Mouse (Mus musculus): Measurements from ENCODE around the gene Ak5. TPM values are rescaled to one million over a fixed set of nuclear protein-coding genes. Genes with fewer than 3 reads are reported as not detected.

Gene Ak5
- total and polyA plus RNA-seq, 2 experiments from 2014 or later = 14.6 to 27.2 TPM

DNA sequence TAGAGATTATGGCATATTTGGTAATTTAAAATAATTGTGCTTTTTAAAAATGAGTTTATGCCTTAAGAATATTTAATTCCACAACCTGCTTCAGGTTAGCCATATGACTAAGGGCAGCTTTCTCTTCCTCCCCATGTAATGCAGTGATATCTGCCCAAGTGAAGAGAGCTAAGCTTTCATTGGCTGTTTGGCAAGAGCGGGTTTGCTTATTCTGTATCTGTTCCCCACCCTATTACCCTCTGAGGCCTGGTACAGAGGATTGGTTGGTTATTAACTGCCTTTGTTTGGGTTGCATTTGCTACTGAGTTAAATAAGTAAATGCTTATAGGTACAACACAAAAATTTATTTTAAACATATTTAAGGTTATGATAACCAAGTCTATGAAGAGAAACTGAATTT is 221.2 kb downstream of the Ak5 start:
- Histone ChIP-seq H3K4me2 (ENCODE audit: low read depth) (no peak overlapping the region), H3K4me3 (ENCODE audit: low read depth, low read length) (no peak overlapping the region), H3K27ac (ENCODE audit: low read depth, low read length) (no peak overlapping the region), H3K27me3 (ENCODE audit: insufficient read depth, low read length) (no peaks in the 10 kb centered on the region), H3K36me3 (ENCODE audit: insufficient read depth) (peaks cover 10% of the 10 kb centered on the region), H3K9me3 (ENCODE audit: low read length) (no peaks in the 10 kb centered on the region), H3K4me1 (ENCODE audit: insufficient read depth) (no peaks in the 10 kb centered on the region), H3K9ac (no peak overlapping the region)
- 88% methylated on average over 1 of the region's 1 CpGs for WGBS
- TF ChIP-seq CTCF (IDR thresholded peaks at IDR 0.05; ENCODE audit: low read depth) = no peak
- ATAC-seq (no peak), DNase-seq (no peak)

DNA sequence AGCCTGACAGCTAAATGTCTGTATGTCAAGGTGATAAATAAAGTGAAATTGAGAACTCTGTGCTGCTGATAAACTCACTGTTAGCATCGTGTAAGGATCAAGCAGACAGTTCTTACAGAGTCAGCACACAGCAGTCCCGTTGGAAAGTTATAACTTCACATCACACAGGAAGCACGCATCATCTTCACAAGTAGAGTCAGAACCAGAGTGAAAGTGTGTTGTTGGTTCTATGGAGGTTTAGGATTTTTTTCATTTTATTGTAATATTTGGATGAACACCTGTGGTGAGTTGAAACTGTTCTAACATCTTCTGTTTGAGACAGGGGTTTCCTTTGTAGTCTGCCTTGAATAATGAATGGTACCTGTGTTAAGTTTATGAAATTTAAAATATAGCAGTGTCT is 224.0 kb downstream of the Ak5 start:
- H3K4me2 ChIP-seq (ENCODE audit: low read depth) = no peak overlapping the region
- H3K9ac ChIP-seq = no peak overlapping the region
- no peak overlapping the region for H3K4me3 ChIP-seq (ENCODE audit: low read depth, low read length)
- no peak overlapping the region for H3K27ac ChIP-seq (ENCODE audit: low read depth, low read length)
- TF ChIP-seq CTCF (IDR thresholded peaks at IDR 0.05; ENCODE audit: low read depth) = no peak
- ATAC-seq = no peak
- peaks cover 2% of the 10 kb centered on the region; the same call in 1 of the 2 replicates for H3K36me3 ChIP-seq (ENCODE audit: insufficient read depth)
- 94% methylated on average over 3 of the region's 3 CpGs for WGBS
- DNase-seq = no peak
- no peaks in the 10 kb centered on the region for H3K4me1 ChIP-seq (ENCODE audit: insufficient read depth)
- H3K27me3 ChIP-seq (ENCODE audit: insufficient read depth, low read length) = no peaks in the 10 kb centered on the region
- H3K9me3 ChIP-seq (ENCODE audit: low read length) = no peaks in the 10 kb centered on the region

DNA sequence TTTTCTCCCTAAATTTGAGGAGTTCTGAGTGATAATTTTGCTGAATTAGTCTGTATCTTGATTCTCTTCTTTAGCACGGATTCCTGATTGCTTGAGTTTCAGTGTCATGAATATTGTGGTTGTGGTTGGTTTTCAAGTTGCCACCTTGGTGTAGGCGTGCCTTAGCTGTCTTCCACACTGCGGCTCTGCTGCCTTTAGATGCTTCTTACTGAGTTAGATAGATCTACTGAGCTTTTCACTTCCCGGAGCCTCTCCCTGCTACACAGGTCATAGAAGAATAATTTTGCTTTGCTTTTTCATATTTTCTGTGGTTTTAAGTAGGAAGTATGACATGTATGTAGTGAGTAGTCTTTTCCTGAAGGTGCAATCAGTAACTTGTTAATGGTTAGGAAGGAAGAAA is 225.4 kb downstream of the Ak5 start:
- Histone ChIP-seq H3K4me3 (ENCODE audit: low read depth, low read length) (no peak overlapping the region), H3K36me3 (ENCODE audit: insufficient read depth) (no peaks in the 10 kb centered on the region), H3K27me3 (ENCODE audit: insufficient read depth, low read length) (no peaks in the 10 kb centered on the region), H3K4me2 (ENCODE audit: low read depth) (no peak overlapping the region), H3K9ac (no peak overlapping the region), H3K4me1 (ENCODE audit: insufficient read depth) (no peaks in the 10 kb centered on the region), H3K27ac (ENCODE audit: low read depth, low read length) (no peak overlapping the region), H3K9me3 (ENCODE audit: low read length) (no peaks in the 10 kb centered on the region)
- no peak for ATAC-seq
- TF ChIP-seq CTCF (IDR thresholded peaks at IDR 0.05; ENCODE audit: low read depth) = no peak
- WGBS = 95% methylated on average over 4 of the region's 4 CpGs
- no peak for DNase-seq

DNA sequence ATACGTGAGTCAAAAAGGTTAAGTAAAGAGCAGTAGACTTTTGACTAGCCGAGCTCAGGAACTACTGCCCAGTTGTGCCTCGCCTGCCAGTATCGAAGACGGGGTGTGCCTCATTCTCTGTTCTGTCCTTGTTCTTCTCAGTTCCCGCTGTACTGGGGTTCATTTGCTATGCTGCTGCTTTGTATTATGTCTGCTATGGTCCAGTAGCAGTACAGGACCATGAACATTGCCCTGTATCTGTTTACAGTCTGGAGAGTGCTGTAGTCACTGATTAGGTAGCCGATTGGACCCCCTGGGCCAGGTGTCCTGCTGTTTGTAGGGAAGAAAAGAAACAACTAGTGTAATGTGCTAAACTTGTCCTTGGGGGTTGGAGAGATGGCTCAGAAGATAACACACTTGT is 230.1 kb downstream of the Ak5 start:
- DNase-seq (no peak), ATAC-seq (no peak)
- H3K9ac ChIP-seq = no peak overlapping the region
- no peaks in the 10 kb centered on the region for H3K36me3 ChIP-seq (ENCODE audit: insufficient read depth)
- no peaks in the 10 kb centered on the region for H3K9me3 ChIP-seq (ENCODE audit: low read length)
- TF ChIP-seq CTCF (IDR thresholded peaks at IDR 0.05; ENCODE audit: low read depth) = no peak
- no peaks in the 10 kb centered on the region for H3K4me1 ChIP-seq (ENCODE audit: insufficient read depth)
- 96% methylated on average over 7 of the region's 7 CpGs for WGBS
- no peak overlapping the region for H3K4me3 ChIP-seq (ENCODE audit: low read depth, low read length)
- H3K27ac ChIP-seq (ENCODE audit: low read depth, low read length) = no peak overlapping the region
- H3K27me3 ChIP-seq (ENCODE audit: insufficient read depth, low read length) = no peaks in the 10 kb centered on the region
- no peak overlapping the region for H3K4me2 ChIP-seq (ENCODE audit: low read depth)

DNA sequence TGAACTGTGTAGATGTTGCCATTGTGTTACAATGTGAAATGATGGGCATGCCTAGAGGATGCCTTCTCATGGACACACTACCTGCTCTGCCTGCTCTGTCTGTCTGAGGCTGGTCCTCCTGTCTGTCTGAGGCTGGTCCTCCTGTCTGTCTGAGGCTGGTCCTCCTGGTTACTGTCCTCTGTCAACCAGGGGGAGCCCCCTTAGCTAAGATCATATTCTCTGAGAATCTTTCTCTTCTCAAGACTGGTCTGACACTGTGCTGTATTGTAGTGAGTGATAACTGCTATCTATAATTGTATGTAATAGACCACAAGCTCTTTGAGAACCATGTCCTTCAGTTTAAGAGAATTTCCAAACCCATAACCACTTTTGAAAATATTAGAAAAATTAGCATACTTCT is 232.6 kb downstream of the Ak5 start:
- no peak for TF ChIP-seq CTCF (IDR thresholded peaks at IDR 0.05; ENCODE audit: low read depth)
- DNase-seq = no peak
- Histone ChIP-seq H3K27ac (ENCODE audit: low read depth, low read length) (no peak overlapping the region), H3K36me3 (ENCODE audit: insufficient read depth) (no peaks in the 10 kb centered on the region), H3K4me1 (ENCODE audit: insufficient read depth) (no peaks in the 10 kb centered on the region), H3K27me3 (ENCODE audit: insufficient read depth, low read length) (no peaks in the 10 kb centered on the region), H3K4me2 (ENCODE audit: low read depth) (no peak overlapping the region), H3K9ac (no peak overlapping the region), H3K4me3 (ENCODE audit: low read depth, low read length) (no peak overlapping the region), H3K9me3 (ENCODE audit: low read length) (no peaks in the 10 kb centered on the region)
- ATAC-seq = no peak

DNA sequence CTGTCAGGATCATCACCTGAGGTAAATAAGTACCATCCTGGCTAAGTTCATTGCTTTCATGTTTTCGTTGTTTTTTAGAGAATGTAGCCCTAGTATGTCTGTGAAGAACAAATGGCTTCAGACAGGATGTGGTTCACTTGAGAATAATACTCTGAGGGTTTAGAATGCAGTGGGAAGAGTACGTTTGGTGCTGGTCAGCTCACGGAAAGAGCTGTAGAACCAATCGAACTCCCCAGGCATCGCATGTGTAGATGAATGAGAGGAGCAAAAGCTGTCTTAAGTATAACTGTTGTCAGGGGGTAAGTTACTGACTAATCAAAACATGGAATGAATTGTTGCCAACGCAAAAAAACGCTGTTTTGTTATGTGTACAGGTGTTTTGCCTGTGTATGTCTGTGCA is 235.5 kb downstream of the Ak5 start:
- DNase-seq (no peak), ATAC-seq (no peak)
- no peak for TF ChIP-seq CTCF (IDR thresholded peaks at IDR 0.05; ENCODE audit: low read depth)
- no peaks in the 10 kb centered on the region for H3K9me3 ChIP-seq (ENCODE audit: low read length)
- H3K4me2 ChIP-seq (ENCODE audit: low read depth) = no peak overlapping the region
- H3K4me1 ChIP-seq (ENCODE audit: insufficient read depth) = no peaks in the 10 kb centered on the region
- H3K27ac ChIP-seq (ENCODE audit: low read depth, low read length) = no peak overlapping the region
- no peak overlapping the region for H3K9ac ChIP-seq
- WGBS = 94% methylated on average over 7 of the region's 7 CpGs
- H3K36me3 ChIP-seq (ENCODE audit: insufficient read depth) = peaks cover 14% of the 10 kb centered on the region; the same call in 1 of the 2 replicates
- H3K4me3 ChIP-seq (ENCODE audit: low read depth, low read length) = no peak overlapping the region
- no peaks in the 10 kb centered on the region for H3K27me3 ChIP-seq (ENCODE audit: insufficient read depth, low read length)

DNA sequence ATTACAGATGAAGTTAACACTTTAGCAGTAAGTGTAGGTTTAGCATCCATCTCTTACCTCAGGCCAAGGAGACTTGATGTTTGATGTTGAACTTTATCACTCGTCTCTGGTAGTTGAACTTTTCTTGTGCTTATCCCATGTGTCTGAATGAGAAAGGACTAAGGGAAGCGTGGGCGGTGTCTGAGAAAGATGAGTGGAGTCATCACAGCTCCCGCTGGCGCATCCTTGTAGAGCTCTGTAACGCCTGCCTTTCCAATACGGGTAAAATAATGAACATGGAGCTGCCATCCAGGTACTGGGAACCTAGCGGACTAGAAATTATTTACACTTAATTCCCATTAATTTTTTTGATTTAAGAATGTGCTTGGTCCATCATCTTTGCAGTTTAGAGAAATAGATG is 239.2 kb downstream of the Ak5 start:
- WGBS = 88% methylated on average over 8 of the region's 8 CpGs
- Histone ChIP-seq H3K36me3 (ENCODE audit: insufficient read depth) (peaks cover 17% of the 10 kb centered on the region), H3K9me3 (ENCODE audit: low read length) (no peaks in the 10 kb centered on the region), H3K27ac (ENCODE audit: low read depth, low read length) (no peak overlapping the region), H3K9ac (no peak overlapping the region), H3K4me3 (ENCODE audit: low read depth, low read length) (no peak overlapping the region), H3K4me1 (ENCODE audit: insufficient read depth) (no peaks in the 10 kb centered on the region), H3K4me2 (ENCODE audit: low read depth) (no peak overlapping the region), H3K27me3 (ENCODE audit: insufficient read depth, low read length) (no peaks in the 10 kb centered on the region)
- TF ChIP-seq CTCF (IDR thresholded peaks at IDR 0.05; ENCODE audit: low read depth) = no peak
- DNase-seq = no peak
- no peak for ATAC-seq

Other genes starting within 250 kb of the Ak5 start
- 29.7 and 31.8 TPM in 2 replicates for gene Pigk, start 45.7 kb upstream of the Ak5 start, total RNA-seq (2014; rRNA removed)
- 41.1 and 46.0 TPM in 2 replicates for gene Pigk, start 45.7 kb upstream of the Ak5 start, polyA plus RNA-seq (2015; fragmentation: Nextera tagmentation; extraction: Ambion mirVana)

Measured in forebrain, postnatal 0 days (tissue).